Mouse (Mus musculus): ENCODE results near the gene Tspan1. TPM values are rescaled to one million over a fixed set of nuclear protein-coding genes. Genes with fewer than 3 reads are reported as not detected.

Tspan1 gene
- total and polyA plus RNA-seq, 3 experiments: 0.03 to 0.08 TPM; not detected in 1

DNA sequence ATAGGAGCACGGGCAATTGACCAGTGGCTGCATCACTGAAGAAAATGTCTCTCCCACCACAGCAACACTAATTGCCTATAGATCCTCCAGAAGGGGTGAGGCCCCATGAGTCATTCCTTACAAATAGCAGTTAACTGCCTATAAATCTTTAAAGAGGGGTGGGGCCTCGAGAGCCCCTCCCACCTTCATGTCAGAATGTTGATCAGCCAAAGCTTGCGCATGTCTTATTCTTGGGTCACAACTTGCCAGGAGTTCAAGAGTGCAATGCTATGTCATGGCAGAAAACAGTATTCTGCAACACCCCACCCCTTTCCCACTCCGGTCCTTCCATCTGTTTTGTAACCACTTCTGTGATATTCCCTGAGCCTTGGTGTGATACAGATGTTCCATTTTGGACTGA is 39.1 kb upstream of the Tspan1 start:
- H3K4me3 ChIP-seq (ENCODE audit: control insufficient read depth in 1 of 2, insufficient read depth in 1 of 2, low read depth in 2 of 2, low read length in 2 of 2): no peak overlapping the region
- H3K4me1 ChIP-seq (ENCODE audit: control insufficient read depth in 1 of 2, insufficient read depth in 2 of 2, low read length in 2 of 2): no peaks in the 10 kb centered on the region; a peak in 1 of 4 replicates
- no peak for TF ChIP-seq TCF12 (IDR thresholded peaks at IDR 0.05; ENCODE audit: low read depth, low read length)
- H3K79me2 ChIP-seq (ENCODE audit: control insufficient read depth, insufficient read depth, low read length, poor library complexity): no peaks in the 10 kb centered on the region
- H3K27me3 ChIP-seq (ENCODE audit: control insufficient read depth in 1 of 2, insufficient read depth in 2 of 2, low read length in 2 of 2): no peaks in the 10 kb centered on the region
- H3K9ac ChIP-seq (ENCODE audit: control insufficient read depth, low read depth, low read length, poor library complexity, severe bottlenecking): no peak overlapping the region
- no peaks in the 10 kb centered on the region for H3K36me3 ChIP-seq (ENCODE audit: control insufficient read depth in 1 of 2, insufficient read depth in 2 of 2, low read length in 2 of 2)
- DNase-seq (ENCODE audit: low read depth, low spot score): no peak
- no peak overlapping the region for H3K27ac ChIP-seq (ENCODE audit: control insufficient read depth, low read depth, low read length)
- no peaks in the 10 kb centered on the region for H3K9me3 ChIP-seq (replicated peaks; ENCODE audit: insufficient read depth, low read length)

DNA sequence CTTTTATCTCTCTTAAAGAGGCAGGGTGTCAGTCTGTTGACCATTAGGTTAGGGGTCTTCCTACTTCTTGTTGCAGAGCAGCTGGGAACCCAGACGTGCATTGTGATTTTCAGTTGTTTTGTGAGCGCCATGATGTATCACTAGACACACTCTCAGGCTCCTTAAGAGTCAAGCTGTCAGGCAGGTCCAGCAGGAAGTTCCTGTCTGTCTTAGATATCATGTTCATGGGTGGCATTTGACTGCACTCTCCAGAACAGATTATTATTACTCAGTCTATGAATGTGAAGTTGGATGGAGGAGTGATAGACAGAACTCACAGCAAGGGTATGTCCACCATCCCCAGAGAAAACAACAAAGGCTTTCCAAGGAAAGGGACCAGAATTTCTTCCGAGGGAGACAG is 37.0 kb upstream of the Tspan1 start:
- Histone ChIP-seq H3K4me1 (ENCODE audit: control insufficient read depth in 1 of 2, insufficient read depth in 2 of 2, low read length in 2 of 2) (no peaks in the 10 kb centered on the region; a peak in 1 of 4 replicates), H3K27me3 (ENCODE audit: control insufficient read depth in 1 of 2, insufficient read depth in 2 of 2, low read length in 2 of 2) (no peaks in the 10 kb centered on the region), H3K4me3 (ENCODE audit: control insufficient read depth in 1 of 2, insufficient read depth in 1 of 2, low read depth in 2 of 2, low read length in 2 of 2) (no peak overlapping the region), H3K36me3 (ENCODE audit: control insufficient read depth in 1 of 2, insufficient read depth in 2 of 2, low read length in 2 of 2) (no peaks in the 10 kb centered on the region), H3K27ac (ENCODE audit: control insufficient read depth, low read depth, low read length) (no peak overlapping the region), H3K79me2 (ENCODE audit: control insufficient read depth, insufficient read depth, low read length, poor library complexity) (no peaks in the 10 kb centered on the region), H3K9ac (ENCODE audit: control insufficient read depth, low read depth, low read length, poor library complexity, severe bottlenecking) (no peak overlapping the region), H3K9me3 (replicated peaks; ENCODE audit: insufficient read depth, low read length) (no peaks in the 10 kb centered on the region)
- TF ChIP-seq USF2 (IDR thresholded peaks at IDR 0.05; ENCODE audit: borderline replicate concordance in 1 of 2, insufficient read depth in 1 of 2, low read depth in 1 of 2, low read length in 2 of 2) (no peak), MYC (IDR thresholded peaks at IDR 0.05; ENCODE audit: low read depth, low read length) (no peak), EP300 (IDR thresholded peaks at IDR 0.05; ENCODE audit: low read depth in 1 of 2, low read length in 2 of 2) (no peak), GABPA (IDR thresholded peaks at IDR 0.05; ENCODE audit: low read depth, low read length) (no peak), CHD2 (IDR thresholded peaks at IDR 0.05; ENCODE audit: low read length) (no peak), GATA1 (IDR thresholded peaks at IDR 0.05; ENCODE audit: low read depth, low read length) (no peak), POLR2A (IDR thresholded peaks at IDR 0.05; ENCODE audit: control insufficient read depth in 1 of 2, insufficient read depth in 1 of 2, low read depth in 1 of 2, low read length in 2 of 2, poor library complexity in 1 of 2) (no peak), POLR2AphosphoS5 (IDR thresholded peaks at IDR 0.05; ENCODE audit: borderline replicate concordance, low read depth, low read length) (no peak)
- peak; percentile 22 for DNase-seq (ENCODE audit: low read depth, low spot score)

GRCm38 (mm10) chr4:116198422-116198821 is 31.0 kb upstream of the Tspan1 start:
- Histone ChIP-seq H3K4me3 (ENCODE audit: control insufficient read depth in 1 of 2, insufficient read depth in 1 of 2, low read depth in 2 of 2, low read length in 2 of 2) (no peak overlapping the region), H3K27me3 (ENCODE audit: control insufficient read depth in 1 of 2, insufficient read depth in 2 of 2, low read length in 2 of 2) (no peaks in the 10 kb centered on the region), H3K36me3 (ENCODE audit: control insufficient read depth in 1 of 2, insufficient read depth in 2 of 2, low read length in 2 of 2) (peaks cover 0 to 12% of the 10 kb centered on the region in 2 experiments; a peak in 2 of 4 replicates), H3K27ac (ENCODE audit: control insufficient read depth, low read depth, low read length) (no peak overlapping the region), H3K9me3 (replicated peaks; ENCODE audit: insufficient read depth, low read length) (no peaks in the 10 kb centered on the region), H3K4me1 (ENCODE audit: control insufficient read depth in 1 of 2, insufficient read depth in 2 of 2, low read length in 2 of 2) (peaks cover 6 to 12% of the 10 kb centered on the region in 2 experiments; a peak in 3 of 4 replicates), H3K79me2 (ENCODE audit: control insufficient read depth, insufficient read depth, low read length, poor library complexity) (no peaks in the 10 kb centered on the region), H3K9ac (ENCODE audit: control insufficient read depth, low read depth, low read length, poor library complexity, severe bottlenecking) (no peak overlapping the region)
- peak; percentile 54 for TF ChIP-seq SMC3 (IDR thresholded peaks at IDR 0.05; ENCODE audit: low read depth, low read length)
- TF ChIP-seq SIN3A (IDR thresholded peaks at IDR 0.05; ENCODE audit: low read length): no peak
- peak; percentile 42 for TF ChIP-seq RAD21 (IDR thresholded peaks at IDR 0.05; ENCODE audit: low read depth, low read length)
- no peak for TF ChIP-seq POLR2A (IDR thresholded peaks at IDR 0.05; ENCODE audit: control insufficient read depth in 1 of 2, insufficient read depth in 1 of 2, low read depth in 1 of 2, low read length in 2 of 2, poor library complexity in 1 of 2)
- peak; percentile 38 to 59 (median 55) for TF ChIP-seq CTCF (IDR thresholded peaks at IDR 0.05 in 2 of 3, conservative IDR thresholded peaks at IDR 0.05 in 1 of 3; ENCODE audit: control insufficient read depth in 1 of 3, insufficient read depth in 1 of 3, low read depth in 2 of 3, low read length in 3 of 3, poor library complexity in 1 of 3, severe bottlenecking in 1 of 3)
- 0 out of 2 replicates have a peak, but pooled peaks have one; percentile 23 for TF ChIP-seq USF1 (IDR thresholded peaks at IDR 0.05; ENCODE audit: low read depth, low read length)
- peak; percentile 53 for DNase-seq (ENCODE audit: low read depth, low spot score)

Data from MEL (cell line).